Mouse (Mus musculus) lung, embryonic 15.5 days (tissue): ENCODE data around the gene Cacna1i. TPM values are rescaled to one million over a fixed set of nuclear protein-coding genes. Genes with fewer than 3 reads are reported as not detected.
A peak's percentile ranks its signal among the peaks of the same experiment; 100 is the strongest.

ENCODE experiments used
- ATAC-seq: fragments of 200-750 bp; cut with Nextera tagmentation; 2 replicates; pipeline ENCODE4 v1.8.0; 2017; ENCODE audit warnings: moderate number of reproducible peaks, borderline replicate concordance; ENCODE audit not compliant: low FRiP score, low TSS enrichment; ENCODE audit errors: extremely low read depth
- H3K27ac ChIP-seq: fragments of 300-500 bp; sonication (generic); 2 replicates; pipeline ENCODE4 v1.5.1; 2015; ENCODE audit warnings: moderate library complexity, mild to moderate bottlenecking, inconsistent platforms
- H3K27me3 ChIP-seq: fragments of 300-500 bp; sonication (generic); 2 replicates; pipeline ENCODE4 v1.6.1; 2015; ENCODE audit warnings: inconsistent platforms
- H3K36me3 ChIP-seq: fragments of 300-500 bp; sonication (generic); 2 replicates; pipeline ENCODE4 v1.6.1; 2015; ENCODE audit warnings: inconsistent platforms
- H3K4me1 ChIP-seq: fragments of 300-500 bp; sonication (generic); 2 replicates; pipeline ENCODE4 v1.6.1; 2015; ENCODE audit warnings: inconsistent platforms
- H3K4me2 ChIP-seq: fragments of 300-500 bp; sonication (generic); 2 replicates; pipeline ENCODE4 v1.6.1; 2015; ENCODE audit warnings: inconsistent platforms, mild to moderate bottlenecking, moderate library complexity
- H3K4me3 ChIP-seq: fragments of 300-500 bp; sonication (generic); 2 replicates; pipeline ENCODE4 v1.5.1; 2015; ENCODE audit warnings: mild to moderate bottlenecking, inconsistent platforms
- H3K9ac ChIP-seq: fragments of 300-500 bp; sonication (generic); 2 replicates; pipeline ENCODE4 v1.6.1; 2015; ENCODE audit warnings: inconsistent platforms
- H3K9me3 ChIP-seq: fragments of 300-500 bp; sonication (generic); 2 replicates; pipeline ENCODE4 v1.6.1; 2016; ENCODE audit warnings: inconsistent platforms
- whole genome bisulfite sequencing: fragments of 180-500 bp; shearing (Covaris S2); methylation state at CpG from one replicate; pipeline ENCODE4 v1.1.7; 2015; 5-methylcytosine and 5-hydroxymethylcytosine counted together
- polyA plus RNA-seq: library from polyadenylated mRNA; unstranded; fragments of >200 nt; fragmentation: Nextera tagmentation; extraction: Ambion mirVana; gene quantifications from 2 replicates; pipeline ENCODE4 v1.2.1, GENCODE M21; 2015

Gene Cacna1i
- polyA plus RNA-seq, 1 experiment from 2014 or later = not detected

- no peak overlapping the region for H3K4me2 ChIP-seq
- 48% methylated on average over 5 of the region's 5 CpGs for WGBS
- no peak overlapping the region for H3K27ac ChIP-seq
- no peaks in the 10 kb centered on the region for H3K36me3 ChIP-seq
- ATAC-seq = no peak
- no peak overlapping the region for H3K4me3 ChIP-seq
- no peak overlapping the region for H3K9ac ChIP-seq
- no peaks in the 10 kb centered on the region for H3K9me3 ChIP-seq
- H3K27me3 ChIP-seq = peaks cover 18% of the 10 kb centered on the region
- H3K4me1 ChIP-seq = no peaks in the 10 kb centered on the region
Measured at GRCm38 (mm10) chr15:80278121-80278759, 8.8 kb upstream of the Cacna1i start.

GRCm38 (mm10) chr15:80279053-80279452 lies 8.0 kb upstream of the Cacna1i start:
- H3K9ac ChIP-seq = no peak overlapping the region
- H3K4me2 ChIP-seq = no peak overlapping the region
- H3K4me3 ChIP-seq = no peak overlapping the region
- no peak for ATAC-seq
- H3K27me3 ChIP-seq = peaks cover 26% of the 10 kb centered on the region
- no peaks in the 10 kb centered on the region for H3K4me1 ChIP-seq
- WGBS = 67% methylated on average over 2 of the region's 2 CpGs
- no peaks in the 10 kb centered on the region for H3K36me3 ChIP-seq
- H3K27ac ChIP-seq = no peak overlapping the region
- no peaks in the 10 kb centered on the region for H3K9me3 ChIP-seq

- Histone ChIP-seq H3K4me3 (no peak overlapping the region), H3K9ac (no peak overlapping the region), H3K4me2 (no peak overlapping the region), H3K4me1 (no peaks in the 10 kb centered on the region), H3K36me3 (no peaks in the 10 kb centered on the region), H3K27me3 (peaks cover 42% of the 10 kb centered on the region), H3K27ac (no peak overlapping the region), H3K9me3 (no peaks in the 10 kb centered on the region)
- ATAC-seq = no peak
- 22% methylated on average over 6 of the region's 6 CpGs for WGBS
Measured at GRCm38 (mm10) chr15:80280646-80281045, 6.4 kb upstream of the Cacna1i start.

DNA sequence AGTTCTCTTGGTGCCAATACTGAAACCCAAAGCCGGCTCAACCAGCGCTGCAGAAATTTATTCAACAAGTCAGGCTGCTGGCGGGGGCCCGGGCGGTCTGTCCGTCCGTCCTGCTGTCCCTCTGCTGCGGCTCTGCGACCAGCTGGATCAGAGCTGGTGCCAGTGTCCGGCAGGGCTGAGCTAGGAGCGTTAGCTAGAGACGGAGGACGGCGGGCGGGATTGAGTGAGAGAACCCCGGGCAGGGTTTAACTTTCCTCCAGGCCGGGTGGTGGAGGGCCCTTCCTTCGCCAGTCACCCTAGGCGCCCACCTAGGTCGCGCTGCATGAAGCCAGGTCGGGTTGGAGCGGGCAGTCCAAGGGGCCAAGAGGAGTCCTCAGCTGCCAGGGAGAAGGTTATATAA lies 998 bp downstream of the Cacna1i start:
- H3K4me2 ChIP-seq = peak overlapping the region; percentile 78
- 4% methylated on average over 23 of the region's 23 CpGs for WGBS
- H3K9ac ChIP-seq = no peak overlapping the region
- H3K27me3 ChIP-seq = peaks cover 85% of the 10 kb centered on the region
- H3K9me3 ChIP-seq = no peaks in the 10 kb centered on the region
- H3K4me1 ChIP-seq = peaks cover 6% of the 10 kb centered on the region; the same call in 1 of the 2 replicates
- no peak for ATAC-seq
- no peak overlapping the region for H3K27ac ChIP-seq
- no peaks in the 10 kb centered on the region for H3K36me3 ChIP-seq
- H3K4me3 ChIP-seq = peak overlapping the region; percentile 36

DNA sequence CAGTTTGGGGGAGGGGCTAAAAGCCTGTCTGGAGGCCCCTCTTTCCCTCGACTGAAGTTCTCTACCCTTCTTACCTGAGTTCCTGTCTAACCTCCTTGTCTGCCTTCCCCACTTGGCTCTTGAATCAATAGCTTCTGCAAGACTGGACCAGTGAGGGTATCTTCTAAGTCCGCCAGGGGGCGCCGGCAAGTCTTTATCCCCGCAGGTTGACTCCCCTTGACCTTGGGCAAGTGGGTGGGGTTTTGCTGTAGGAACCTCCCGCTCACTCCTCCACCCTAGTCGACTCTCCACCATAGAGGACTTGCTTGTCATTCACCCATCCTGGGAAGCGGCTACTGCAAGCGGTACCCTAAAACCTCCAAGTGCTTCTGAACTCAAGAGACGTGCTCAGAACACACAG lies 2.4 kb downstream of the Cacna1i start:
- 9% methylated on average over 10 of the region's 10 CpGs for WGBS
- Histone ChIP-seq H3K27me3 (peaks cover 72% of the 10 kb centered on the region), H3K9ac (no peak overlapping the region)

DNA sequence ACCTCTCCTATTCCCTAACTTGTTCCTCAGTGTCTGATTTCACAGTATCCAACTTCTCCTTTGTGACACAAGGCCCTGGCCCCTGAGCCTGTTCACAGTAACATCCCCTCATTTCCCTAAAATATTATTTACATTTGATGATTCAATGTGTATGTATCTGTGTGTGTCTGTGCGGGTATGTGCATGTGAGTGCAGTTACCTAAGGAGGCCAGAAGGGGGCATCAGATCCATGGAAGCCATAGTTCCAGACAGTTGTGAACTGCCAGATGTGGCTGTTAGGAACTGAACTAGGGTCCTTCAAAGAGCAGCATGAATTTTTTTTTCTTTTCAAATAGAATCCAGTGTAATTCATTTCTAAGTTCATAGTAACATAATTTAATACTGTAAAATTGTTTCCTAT lies 10.1 kb downstream of the Cacna1i start:
- 89% methylated on average over 1 of the region's 1 CpGs for WGBS
- Histone ChIP-seq H3K27me3 (no peaks in the 10 kb centered on the region), H3K4me1 (no peaks in the 10 kb centered on the region), H3K9ac (no peak overlapping the region), H3K36me3 (no peaks in the 10 kb centered on the region), H3K27ac (no peak overlapping the region), H3K9me3 (no peaks in the 10 kb centered on the region), H3K4me2 (no peak overlapping the region), H3K4me3 (no peak overlapping the region)
- no peak for ATAC-seq

More for the DNA sequence above, 2.4 kb downstream of the Cacna1i start:
- H3K36me3 ChIP-seq = no peaks in the 10 kb centered on the region
- no peak overlapping the region for H3K4me3 ChIP-seq
- H3K4me1 ChIP-seq = peaks cover 6% of the 10 kb centered on the region; the same call in 1 of the 2 replicates
- H3K27ac ChIP-seq = no peak overlapping the region
- no peak overlapping the region for H3K4me2 ChIP-seq
- no peak for ATAC-seq
- no peaks in the 10 kb centered on the region for H3K9me3 ChIP-seq

DNA sequence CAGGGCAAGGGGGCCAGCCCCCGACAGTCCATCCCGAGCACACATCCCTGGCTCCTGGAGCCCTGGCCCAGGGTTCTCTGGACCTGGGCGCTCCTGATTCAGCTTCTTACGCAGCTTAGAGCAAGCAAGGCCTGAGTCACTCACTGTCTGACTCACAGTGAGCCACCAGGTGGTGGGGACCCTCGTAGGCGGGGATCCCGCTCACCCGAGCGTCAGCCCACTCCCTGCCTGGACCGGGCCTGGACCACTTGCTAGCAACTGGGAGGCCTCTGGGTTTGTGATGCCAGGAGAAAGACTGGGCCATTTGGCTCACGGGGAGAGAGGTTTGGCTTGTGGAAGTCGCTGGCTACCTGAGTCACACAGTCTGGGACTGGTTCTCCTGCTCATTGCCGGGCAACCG lies 16.7 kb downstream of the Cacna1i start:
- no peak for ATAC-seq
- Histone ChIP-seq H3K27me3 (no peaks in the 10 kb centered on the region), H3K4me2 (no peak overlapping the region), H3K9me3 (no peaks in the 10 kb centered on the region), H3K9ac (no peak overlapping the region), H3K36me3 (no peaks in the 10 kb centered on the region), H3K27ac (no peak overlapping the region), H3K4me1 (no peaks in the 10 kb centered on the region), H3K4me3 (no peak overlapping the region)
- WGBS = 66% methylated on average over 14 of the region's 14 CpGs

GRCm38 (mm10) chr15:80304188-80304587 lies 17.1 kb downstream of the Cacna1i start:
- H3K27me3 ChIP-seq = no peaks in the 10 kb centered on the region
- H3K9me3 ChIP-seq = no peaks in the 10 kb centered on the region
- H3K4me1 ChIP-seq = no peaks in the 10 kb centered on the region
- no peak overlapping the region for H3K9ac ChIP-seq
- H3K36me3 ChIP-seq = no peaks in the 10 kb centered on the region
- ATAC-seq = no peak
- no peak overlapping the region for H3K4me3 ChIP-seq
- WGBS = 78% methylated on average over 12 of the region's 12 CpGs
- no peak overlapping the region for H3K4me2 ChIP-seq
- no peak overlapping the region for H3K27ac ChIP-seq

GRCm38 (mm10) chr15:80306146-80306545 lies 19.1 kb downstream of the Cacna1i start:
- H3K4me2 ChIP-seq = no peak overlapping the region
- H3K36me3 ChIP-seq = no peaks in the 10 kb centered on the region
- no peaks in the 10 kb centered on the region for H3K4me1 ChIP-seq
- no peak overlapping the region for H3K9ac ChIP-seq
- H3K27me3 ChIP-seq = no peaks in the 10 kb centered on the region
- no peak for ATAC-seq
- H3K4me3 ChIP-seq = no peak overlapping the region
- H3K9me3 ChIP-seq = no peaks in the 10 kb centered on the region
- H3K27ac ChIP-seq = no peak overlapping the region
- WGBS = 31% methylated on average over 8 of the region's 8 CpGs

DNA sequence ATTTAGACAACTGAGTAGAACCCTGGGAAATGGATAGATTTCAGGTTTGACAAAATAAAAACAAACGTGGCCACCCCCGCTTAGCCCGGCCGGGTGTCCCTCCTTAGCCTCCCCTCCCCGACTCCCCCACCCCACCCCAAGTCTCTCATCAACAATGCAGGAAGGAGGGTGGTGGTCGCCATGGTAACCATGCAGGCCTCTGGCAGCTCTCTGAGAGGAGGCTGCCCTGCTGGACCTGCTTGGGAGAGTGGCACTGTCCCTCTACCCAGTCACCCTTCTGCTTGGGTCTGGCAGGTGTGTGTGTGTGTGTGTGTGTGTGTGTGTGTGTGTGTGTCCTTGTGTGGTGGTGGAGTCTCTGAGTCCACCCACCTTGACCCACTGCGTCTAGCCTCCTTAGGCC lies 27.7 kb downstream of the Cacna1i start:
- no peak for ATAC-seq
- Histone ChIP-seq H3K36me3 (no peaks in the 10 kb centered on the region), H3K9me3 (no peaks in the 10 kb centered on the region), H3K4me3 (no peak overlapping the region), H3K9ac (no peak overlapping the region), H3K4me2 (no peak overlapping the region), H3K27ac (no peak overlapping the region), H3K4me1 (peaks cover 7% of the 10 kb centered on the region; the same call in 1 of the 2 replicates), H3K27me3 (no peaks in the 10 kb centered on the region)
- 27% methylated on average over 7 of the region's 7 CpGs for WGBS

DNA sequence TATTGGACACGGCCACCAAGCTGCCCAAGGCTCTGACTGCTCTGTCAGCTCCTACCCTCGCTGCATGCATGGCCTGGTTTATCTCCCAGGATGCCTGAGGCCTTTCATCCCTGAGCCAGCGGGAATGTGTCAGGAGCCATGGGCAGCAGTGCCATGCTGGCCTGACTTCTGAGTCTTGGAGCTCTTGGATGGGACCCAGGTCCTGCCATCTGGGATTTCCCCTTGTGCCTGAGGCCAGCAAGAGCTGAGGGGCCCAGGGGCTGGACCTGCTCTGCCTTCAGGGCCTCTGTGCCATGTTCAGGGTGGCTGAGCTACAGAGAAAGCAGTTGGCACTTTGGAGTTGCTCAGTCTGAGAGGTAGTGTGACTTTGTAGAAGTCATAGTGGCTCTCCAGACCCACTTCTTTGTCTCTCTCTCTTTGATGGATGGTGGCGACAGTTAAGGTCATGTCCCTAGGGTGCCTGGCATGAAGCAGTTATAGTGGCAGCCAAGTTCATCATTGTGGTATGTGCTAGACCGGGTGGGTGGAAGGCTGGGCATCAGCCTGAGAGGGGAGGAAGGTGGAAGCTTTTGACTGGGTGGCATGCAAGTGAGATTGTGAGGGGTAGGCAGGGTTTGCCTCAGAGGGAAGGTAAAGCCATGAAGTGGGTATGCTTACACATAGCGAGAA lies 30.1 kb downstream of the Cacna1i start:
- Histone ChIP-seq H3K9ac (no peak overlapping the region), H3K36me3 (no peaks in the 10 kb centered on the region), H3K27ac (no peak overlapping the region), H3K4me3 (no peak overlapping the region), H3K27me3 (no peaks in the 10 kb centered on the region), H3K4me2 (no peak overlapping the region), H3K4me1 (peaks cover 7% of the 10 kb centered on the region; the same call in 1 of the 2 replicates), H3K9me3 (no peaks in the 10 kb centered on the region)
- 79% methylated on average over 6 of the region's 6 CpGs for WGBS
- ATAC-seq = no peak

DNA sequence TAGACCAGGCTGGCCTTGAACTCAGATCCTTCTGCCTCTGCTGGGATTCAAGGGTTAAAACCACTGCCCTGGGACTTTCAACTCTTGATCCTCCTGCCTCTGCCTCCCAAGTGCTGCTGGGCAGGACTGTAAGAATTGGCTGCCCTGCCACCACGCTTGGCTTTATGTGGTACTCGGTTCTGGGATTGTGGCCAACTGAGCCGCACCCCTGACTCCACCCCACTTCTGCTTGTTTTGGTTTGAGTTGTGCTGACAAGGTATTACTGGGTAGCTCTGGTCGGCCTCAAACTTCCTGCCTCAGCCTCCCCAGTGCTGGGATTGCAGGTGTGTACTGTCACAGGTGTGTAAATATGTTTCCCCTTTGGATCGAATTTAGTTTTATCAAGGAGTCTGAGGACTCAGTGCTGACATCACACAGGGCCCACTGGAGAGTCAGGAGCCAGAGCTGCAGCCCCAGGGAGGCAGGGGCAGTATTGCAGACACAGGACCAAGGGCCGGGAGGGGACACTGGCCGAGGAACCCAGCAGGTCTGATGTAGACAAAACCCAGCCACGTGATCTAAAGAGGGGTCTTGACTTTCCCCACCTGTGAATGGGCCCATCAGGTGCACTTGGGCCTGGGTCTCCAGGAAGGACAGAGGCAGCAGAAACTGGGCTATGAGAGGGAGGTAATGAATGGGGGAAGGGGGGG lies 30.9 kb downstream of the Cacna1i start:
- 52% methylated on average over 8 of the region's 8 CpGs for WGBS
- Histone ChIP-seq H3K36me3 (no peaks in the 10 kb centered on the region), H3K9me3 (no peaks in the 10 kb centered on the region), H3K4me3 (no peak overlapping the region), H3K4me2 (no peak overlapping the region), H3K27me3 (no peaks in the 10 kb centered on the region), H3K4me1 (peaks cover 7% of the 10 kb centered on the region; the same call in 1 of the 2 replicates), H3K9ac (no peak overlapping the region), H3K27ac (no peak overlapping the region)
- no peak for ATAC-seq
